Mouse (Mus musculus): ENCODE results near the gene Osbpl10.

Osbpl10 gene

GRCm38 (mm10) chr9:115172096-115172495, 193.7 kb downstream of the Osbpl10 start:
- DNase-seq = no peak

- no peak for DNase-seq
Measured at GRCm38 (mm10) chr9:115179154-115179553, 200.8 kb downstream of the Osbpl10 start.

- no peak for DNase-seq
Measured at GRCm38 (mm10) chr9:115179935-115180334, 201.6 kb downstream of the Osbpl10 start.

- DNase-seq = no peak
Measured at GRCm38 (mm10) chr9:115186402-115186801, 208.0 kb downstream of the Osbpl10 start.

GRCm38 (mm10) chr9:115190376-115190942, 212.1 kb downstream of the Osbpl10 start:
- DNase-seq = no peak

- DNase-seq = no peak
Measured at GRCm38 (mm10) chr9:115192890-115193289, 214.5 kb downstream of the Osbpl10 start.

- DNase-seq = no peak
Measured at GRCm38 (mm10) chr9:115197082-115197481, 218.7 kb downstream of the Osbpl10 start.

GRCm38 (mm10) chr9:115200166-115200862, 221.9 kb downstream of the Osbpl10 start:
- no peak for DNase-seq

- no peak for DNase-seq
Measured at GRCm38 (mm10) chr9:115201264-115201663, 222.9 kb downstream of the Osbpl10 start.

GRCm38 (mm10) chr9:115203136-115203535, 224.8 kb downstream of the Osbpl10 start:
- DNase-seq = no peak

GRCm38 (mm10) chr9:115205491-115205890, 227.1 kb downstream of the Osbpl10 start:
- no peak for DNase-seq

GRCm38 (mm10) chr9:115206219-115206618, 227.8 kb downstream of the Osbpl10 start:
- no peak for DNase-seq

- no peak for DNase-seq
Measured at GRCm38 (mm10) chr9:115209737-115210136, 231.4 kb downstream of the Osbpl10 start.

- DNase-seq = no peak
Measured at GRCm38 (mm10) chr9:115210535-115210934, 232.2 kb downstream of the Osbpl10 start.

- DNase-seq = no peak
Measured at GRCm38 (mm10) chr9:115213755-115214264, 235.4 kb downstream of the Osbpl10 start.

- DNase-seq = no peak
Measured at GRCm38 (mm10) chr9:115214572-115215571, 236.5 kb downstream of the Osbpl10 start.

GRCm38 (mm10) chr9:115215830-115216701, 237.7 kb downstream of the Osbpl10 start:
- no peak for DNase-seq

GRCm38 (mm10) chr9:115217984-115218383, 239.6 kb downstream of the Osbpl10 start:
- no peak for DNase-seq

GRCm38 (mm10) chr9:115220466-115220865, 242.1 kb downstream of the Osbpl10 start:
- DNase-seq = no peak

GRCm38 (mm10) chr9:115221265-115221664, 242.9 kb downstream of the Osbpl10 start:
- DNase-seq = no peak

- DNase-seq = no peak
Measured at GRCm38 (mm10) chr9:115224744-115225354, 246.5 kb downstream of the Osbpl10 start.

GRCm38 (mm10) chr9:115229145-115229544, 250.8 kb downstream of the Osbpl10 start:
- no peak for DNase-seq
